In genomic region chr1:132058558-132058957, GRCm38 (mm10) we compare ENCODE assay signal across 29 mouse cellular contexts. TPM values are rescaled to one million over a fixed set of nuclear protein-coding genes. Genes with fewer than 3 reads are reported as not detected.
DNase-seq lines count a peak whose midpoint lies in the region; ATAC-seq and TF ChIP-seq lines count a peak whose summit lies in the region.
"Had no signal": no experiment of that assay in that cellular context is flagged by ENCODE, and none has a peak within 500 bp of the region (broad histone marks: within the 10 kb centered on the region; RNA-seq: fewer than 3 reads in every experiment).

No protein-coding gene starts in this region.

- no peaks in the 10 kb centered on the region for H3K27me3 ChIP-seq in intestine, embryonic 16.5 days (replicated peaks; ENCODE audit: control insufficient read depth, insufficient read depth, low read length)
- H3K27me3 ChIP-seq in small intestine, adult 2 months (ENCODE audit: control insufficient read depth, insufficient read depth, low read length), result no peaks in the 10 kb centered on the region
- H3K27me3 ChIP-seq: embryonic facial prominence, embryonic 13.5 days; forebrain, embryonic 12.5 days; forebrain, embryonic 15.5 days had no signal

- no peak overlapping the region for H3K4me3 ChIP-seq in gastrocnemius, adult 2 months
- no peak overlapping the region for H3K4me3 ChIP-seq in intestine, embryonic 16.5 days (ENCODE audit: low read length)
- no peak overlapping the region for H3K4me3 ChIP-seq in small intestine, adult 2 months (ENCODE audit: low read depth, low read length)
- H3K4me3 ChIP-seq: embryonic facial prominence, embryonic 10.5 days; embryonic facial prominence, embryonic 13.5 days; erythroblast, embryonic 14.5 days; forebrain, embryonic 12.5 days; forebrain, embryonic 15.5 days; heart, embryonic 12.5 days; heart, embryonic 15.5 days had no signal

- H3K9ac ChIP-seq in intestine, embryonic 16.5 days (ENCODE audit: low read depth, low read length), result no peak overlapping the region
- H3K9ac ChIP-seq: embryonic facial prominence, embryonic 13.5 days; forebrain, embryonic 12.5 days; forebrain, embryonic 15.5 days; heart, embryonic 12.5 days; heart, embryonic 15.5 days; hindbrain, embryonic 14.5 days had no signal

- H3K27ac ChIP-seq in gastrocnemius, adult 2 months, result peak overlapping the region; percentile 83
- H3K27ac ChIP-seq in intestine, embryonic 16.5 days (ENCODE audit: low read length), result peak overlapping the region; percentile 63
- H3K27ac ChIP-seq in small intestine, adult 2 months (ENCODE audit: insufficient read depth, low read depth, low read length), result peak overlapping the region; percentile 86
- H3K27ac ChIP-seq: embryonic facial prominence, embryonic 10.5 days; embryonic facial prominence, embryonic 13.5 days; forebrain, embryonic 12.5 days; forebrain, embryonic 15.5 days; heart, embryonic 15.5 days; hindbrain, embryonic 14.5 days; hindbrain, postnatal 0 days had no signal

- peaks cover 8% of the 10 kb centered on the region for H3K4me1 ChIP-seq in intestine, embryonic 16.5 days (ENCODE audit: control insufficient read depth, insufficient read depth, low read length)
- H3K4me1 ChIP-seq in small intestine, adult 2 months (ENCODE audit: control insufficient read depth, insufficient read depth, insufficient read length, low read length), result peaks cover 48% of the 10 kb centered on the region
- H3K4me1 ChIP-seq: embryonic facial prominence, embryonic 10.5 days; embryonic facial prominence, embryonic 13.5 days; forebrain, embryonic 12.5 days; forebrain, embryonic 15.5 days; heart, embryonic 15.5 days had no signal

- peak; percentile 53 for ATAC-seq in intestine, embryonic 16.5 days
- ATAC-seq: forebrain, embryonic 15.5 days; hindbrain, postnatal 0 days; inflammation-experienced regulatory T-cells, adult 6 months; Patski had no signal

- no peak for DNase-seq in gastrocnemius, adult 2 months
- no peak for DNase-seq in gastrocnemius, postnatal 36 days
- no peak for DNase-seq in thymus, postnatal 36 days
- no peak for DNase-seq in cerebellum, postnatal 25 days
- DNase-seq: adrenal gland, postnatal 10 days; adrenal gland, postnatal 36 days; B cell, adult 2 months; cerebellum, adult 2 months; cerebellum, adult 9-11 months; cerebellum, postnatal 36 days; embryo, embryonic 11 days; gastrocnemius, postnatal 10 days; heart, adult 18-20 months; heart, postnatal 10 days; heart, postnatal 36 days had no signal

- TF ChIP-seq POLR2A in small intestine, adult 2 months (IDR thresholded peaks at IDR 0.05; ENCODE audit: low read depth, low read length), result no peak

- H3K9me3 ChIP-seq in intestine, embryonic 16.5 days (ENCODE audit: control insufficient read depth, low read length), result no peaks in the 10 kb centered on the region
- H3K9me3 ChIP-seq: embryonic facial prominence, embryonic 10.5 days; embryonic facial prominence, embryonic 13.5 days; forebrain, embryonic 12.5 days; forebrain, embryonic 15.5 days; G1E; heart, embryonic 12.5 days; heart, embryonic 15.5 days had no signal

- H3K4me2 ChIP-seq in intestine, embryonic 16.5 days (ENCODE audit: low read depth, low read length), result no peak overlapping the region
- H3K4me2 ChIP-seq: embryonic facial prominence, embryonic 13.5 days; forebrain, embryonic 12.5 days; forebrain, embryonic 15.5 days; heart, embryonic 12.5 days; heart, embryonic 15.5 days; hindbrain, embryonic 14.5 days had no signal

- H3K36me3 ChIP-seq in intestine, embryonic 16.5 days (ENCODE audit: control insufficient read depth, insufficient read depth, low read length), result no peaks in the 10 kb centered on the region
- H3K36me3 ChIP-seq in small intestine, adult 2 months (ENCODE audit: control insufficient read depth, insufficient read depth, low read length), result no peaks in the 10 kb centered on the region
- H3K36me3 ChIP-seq: embryonic facial prominence, embryonic 10.5 days; embryonic facial prominence, embryonic 13.5 days; forebrain, embryonic 12.5 days; forebrain, embryonic 15.5 days; G1E; heart, embryonic 12.5 days; heart, embryonic 15.5 days had no signal

- 76% methylated on average over 5 of the region's 5 CpGs for WGBS in intestine, embryonic 16.5 days
- 57% methylated on average over 5 of the region's 5 CpGs for WGBS in small intestine, adult 2 months

- TF ChIP-seq CTCF in gastrocnemius, adult 2 months (IDR thresholded peaks at IDR 0.05), result no peak
- no peak for TF ChIP-seq CTCF in small intestine, adult 2 months (IDR thresholded peaks at IDR 0.05; ENCODE audit: extremely low read depth, insufficient read length, insufficient replicate concordance, low read depth, low read length)

- intact Hi-C loops in gastrocnemius, adult 2 months (cut with DNase I), result no loop called here
- intact Hi-C loops in gastrocnemius, postnatal 36 days (cut with DNase I), result no loop called here

RNA-seq across cellular contexts. Expression of gene Mfsd4a, which starts 9.3 kb away (rescaled TPM):
- total RNA-seq in gastrocnemius, adult 2 months (2021), result 1 to 10 TPM; 4.4 to 9.8 TPM
- 1 to 10 TPM; 3.7 to 3.9 TPM for total RNA-seq in gastrocnemius, postnatal 36 days (2021)
- polyA plus RNA-seq in intestine, embryonic 16.5 days (2015; fragmentation: Nextera tagmentation; extraction: Ambion mirVana), result 8.7 and 10.1 TPM in 2 replicates
- 14.0 and 28.0 TPM in 2 replicates for polyA plus RNA-seq in small intestine, adult 2 months (2012; rRNA removed)
- polyA plus RNA-seq: erythroblast, embryonic 14.5 days; G1E had no signal

RNA-seq across cellular contexts. Expression of gene Elk4, which starts 51.2 kb away (rescaled TPM):
- 10 to 100 TPM; 69.6 to 76.1 TPM for total RNA-seq in gastrocnemius, adult 2 months (2021)
- 10 to 100 TPM; 60.7 to 64.9 TPM for total RNA-seq in gastrocnemius, postnatal 36 days (2021)
- 13.2 and 14.3 TPM in 2 replicates for polyA plus RNA-seq in intestine, embryonic 16.5 days (2015; fragmentation: Nextera tagmentation; extraction: Ambion mirVana)
- polyA plus RNA-seq in small intestine, adult 2 months (2012; rRNA removed), result 8.0 and 16.6 TPM in 2 replicates
